ENCODE assay signal across 22 mouse cellular contexts in the genomic region with DNA sequence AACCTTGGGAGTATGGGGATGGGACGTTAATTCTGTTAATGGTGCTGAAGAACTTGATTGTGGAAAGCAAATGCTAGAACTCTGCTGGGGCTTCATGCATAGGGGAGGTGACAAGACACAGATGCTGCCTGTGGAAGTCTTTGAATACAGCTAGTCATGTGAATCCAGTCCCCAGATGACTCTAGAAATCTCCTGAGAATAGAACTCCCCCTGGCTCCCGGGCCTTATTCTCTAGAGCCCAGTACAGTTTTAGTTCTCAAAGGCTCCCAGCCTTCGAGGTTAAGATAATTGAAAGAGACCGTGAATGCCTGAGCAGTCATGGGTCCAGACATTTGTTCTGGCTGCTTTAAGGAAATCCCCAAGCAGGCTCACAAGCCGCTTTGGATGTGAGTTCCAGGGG.
DNase-seq lines count a peak whose midpoint lies in the region; ATAC-seq and TF ChIP-seq lines count a peak whose summit lies in the region.
"Had no signal": no experiment of that assay in that cellular context is flagged by ENCODE, and none has a peak within 500 bp of the region (broad histone marks: within the 10 kb centered on the region; RNA-seq: fewer than 3 reads in every experiment).

No protein-coding gene starts in this region.

- no peak for TF ChIP-seq POLR2A in CH12.LX (IDR thresholded peaks at IDR 0.05; ENCODE audit: low read depth, low read length)

- intact Hi-C loops in heart, postnatal 10 days (cut with DNase I) = no loop called here

- no peaks in the 10 kb centered on the region for H3K9me3 ChIP-seq in kidney, postnatal 0 days (replicated peaks; ENCODE audit: low read length)
- no peaks in the 10 kb centered on the region for H3K9me3 ChIP-seq in kidney, embryonic 16.5 days (ENCODE audit: low read length)
- no peaks in the 10 kb centered on the region for H3K9me3 ChIP-seq in midbrain, embryonic 10.5 days (replicated peaks)
- H3K9me3 ChIP-seq in midbrain, embryonic 11.5 days (ENCODE audit: control insufficient read depth, low read length) = no peaks in the 10 kb centered on the region
- peaks cover 15% of the 10 kb centered on the region for H3K9me3 ChIP-seq in CH12.LX (replicated peaks; ENCODE audit: low read length)
- H3K9me3 ChIP-seq in lung, postnatal 0 days (ENCODE audit: low read length) = no peaks in the 10 kb centered on the region

- dilution Hi-C loops in CH12.LX (cut with MboI; ENCODE audit: extremely low pct_ligation_motif_present, extremely low pct_unique_long_range_greater_than_20kb, low sequenced_read_pairs) = no loop called here

- no peak for ATAC-seq in kidney, postnatal 0 days (replicated peaks; ENCODE audit: low FRiP score, low read depth)
- no peak for ATAC-seq in kidney, embryonic 16.5 days (ENCODE audit: low FRiP score, low TSS enrichment)
- ATAC-seq in midbrain, embryonic 11.5 days (ENCODE audit: low FRiP score) = no peak
- no peak for ATAC-seq in lung, postnatal 0 days
- ATAC-seq: activated CD4-positive, CD25-positive, alpha-beta regulatory T cell, adult 4 months; CD4-positive, CD25-positive, alpha-beta regulatory T cell, adult 4 months; Patski had no signal

- H3K9ac ChIP-seq in kidney, postnatal 0 days (ENCODE audit: low read depth, low read length) = no peak overlapping the region
- H3K9ac ChIP-seq in kidney, embryonic 16.5 days (replicated peaks; ENCODE audit: low read length) = no peak overlapping the region
- H3K9ac ChIP-seq in midbrain, embryonic 11.5 days (ENCODE audit: low read length) = no peak overlapping the region
- no peak overlapping the region for H3K9ac ChIP-seq in CH12.LX (ENCODE audit: insufficient read depth, low read depth)
- no peak overlapping the region for H3K9ac ChIP-seq in lung, postnatal 0 days (replicated peaks; ENCODE audit: low read depth)

- TF ChIP-seq CTCF in kidney, postnatal 0 days (IDR thresholded peaks at IDR 0.05; ENCODE audit: low read depth) = no peak
- TF ChIP-seq CTCF in CH12.LX (conservative IDR thresholded peaks at IDR 0.05 in 1 of 2, IDR thresholded peaks at IDR 0.05 in 1 of 2; ENCODE audit: low read depth in 2 of 2, low read length in 2 of 2) = no peak
- no peak for TF ChIP-seq CTCF in lung, postnatal 0 days (IDR thresholded peaks at IDR 0.05)

- in situ Hi-C loops in CH12.LX (cut with MboI; ENCODE audit: low pct_ligation_motif_present, low pct_unique_long_range_greater_than_20kb, low sequenced_read_pairs) = no loop called here

- H3K36me3 ChIP-seq in kidney, postnatal 0 days (ENCODE audit: insufficient read depth, low read length) = no peaks in the 10 kb centered on the region
- no peaks in the 10 kb centered on the region for H3K36me3 ChIP-seq in kidney, embryonic 16.5 days (ENCODE audit: insufficient read depth, low read length)
- no peaks in the 10 kb centered on the region for H3K36me3 ChIP-seq in midbrain, embryonic 10.5 days
- H3K36me3 ChIP-seq in midbrain, embryonic 11.5 days (ENCODE audit: control insufficient read depth, insufficient read depth, low read length) = no peaks in the 10 kb centered on the region
- H3K36me3 ChIP-seq in CH12.LX (replicated peaks in 1 of 2; ENCODE audit: control insufficient read depth in 1 of 2, insufficient read depth in 1 of 2, low read length in 1 of 2) = no peaks in the 10 kb centered on the region
- no peaks in the 10 kb centered on the region for H3K36me3 ChIP-seq in lung, postnatal 0 days (ENCODE audit: insufficient read depth, low read length)
- H3K36me3 ChIP-seq: G1E had no signal

- H3K79me2 ChIP-seq in CH12.LX (replicated peaks; ENCODE audit: control insufficient read depth, extremely low read depth, insufficient read depth, poor library complexity, severe bottlenecking) = no peaks in the 10 kb centered on the region

- WGBS in kidney, postnatal 0 days = 38% methylated on average over 5 of the region's 5 CpGs
- WGBS in kidney, embryonic 16.5 days = 57% methylated on average over 5 of the region's 5 CpGs
- 61% methylated on average over 5 of the region's 5 CpGs for WGBS in midbrain, embryonic 10.5 days
- WGBS in midbrain, embryonic 11.5 days = 57% methylated on average over 5 of the region's 5 CpGs
- 61% methylated on average over 5 of the region's 5 CpGs for WGBS in lung, postnatal 0 days

- H3K4me2 ChIP-seq in kidney, postnatal 0 days (ENCODE audit: low read length) = no peak overlapping the region
- no peak overlapping the region for H3K4me2 ChIP-seq in kidney, embryonic 16.5 days (replicated peaks; ENCODE audit: low read depth, low read length)
- H3K4me2 ChIP-seq in midbrain, embryonic 11.5 days = no peak overlapping the region
- no peak overlapping the region for H3K4me2 ChIP-seq in CH12.LX (ENCODE audit: insufficient read depth, low read depth, poor library complexity, severe bottlenecking)
- H3K4me2 ChIP-seq in lung, postnatal 0 days (replicated peaks; ENCODE audit: low read depth, low read length) = no peak overlapping the region

- peak; percentile 74 for DNase-seq in heart, adult 11 months
- DNase-seq in heart, postnatal 10 days = no peak
- peak; percentile 20 for DNase-seq in kidney, postnatal 0 days (ENCODE audit: low spot score)
- DNase-seq in midbrain, embryonic 10.5 days (ENCODE audit: low spot score) = no peak
- no peak for DNase-seq in midbrain, embryonic 11.5 days (ENCODE audit: low spot score, missing footprints)
- peak; percentile 55 for DNase-seq in CH12.LX (ENCODE audit: extremely low read depth)
- no peak for DNase-seq in lung, postnatal 0 days (ENCODE audit: low spot score)
- DNase-seq: adrenal gland, adult 2 months; adrenal gland, adult 8-10 months; adrenal gland, postnatal 10 days; adrenal gland, postnatal 14 days; adrenal gland, postnatal 25 days; adrenal gland, postnatal 36 days; B cell, adult 2 months; cerebellum, adult 11 months; cerebellum, adult 11-12 months; cerebellum, adult 18-20 months had no signal

- H3K27me3 ChIP-seq in kidney, postnatal 0 days (ENCODE audit: insufficient read depth, low read length) = no peaks in the 10 kb centered on the region
- no peaks in the 10 kb centered on the region for H3K27me3 ChIP-seq in kidney, embryonic 16.5 days (ENCODE audit: insufficient read depth, low read length)
- no peaks in the 10 kb centered on the region for H3K27me3 ChIP-seq in midbrain, embryonic 10.5 days (ENCODE audit: low read depth, poor library complexity, severe bottlenecking)
- H3K27me3 ChIP-seq in midbrain, embryonic 11.5 days (ENCODE audit: control insufficient read depth, insufficient read depth, low read length) = no peaks in the 10 kb centered on the region
- no peaks in the 10 kb centered on the region for H3K27me3 ChIP-seq in CH12.LX (replicated peaks)
- no peaks in the 10 kb centered on the region for H3K27me3 ChIP-seq in lung, postnatal 0 days (replicated peaks; ENCODE audit: insufficient read depth, low read length)
- H3K27me3 ChIP-seq: Patski had no signal

- peak; percentile 33 for TF ChIP-seq EP300 in CH12.LX (IDR thresholded peaks at IDR 0.05; ENCODE audit: low read length)
- no peak for TF ChIP-seq EP300 in lung, postnatal 0 days (IDR thresholded peaks at IDR 0.05)

- H3K4me1 ChIP-seq in kidney, postnatal 0 days (replicated peaks; ENCODE audit: insufficient read depth, low read length) = no peaks in the 10 kb centered on the region
- H3K4me1 ChIP-seq in kidney, embryonic 16.5 days (ENCODE audit: insufficient read depth, low read length) = no peaks in the 10 kb centered on the region
- peaks cover 14% of the 10 kb centered on the region for H3K4me1 ChIP-seq in midbrain, embryonic 10.5 days
- no peaks in the 10 kb centered on the region for H3K4me1 ChIP-seq in midbrain, embryonic 11.5 days (ENCODE audit: control insufficient read depth, insufficient read depth, low read length)
- peaks cover 0 to 23% of the 10 kb centered on the region in 2 experiments; a peak in 2 of 4 replicates for H3K4me1 ChIP-seq in CH12.LX (ENCODE audit: control insufficient read depth in 1 of 2, insufficient read depth in 2 of 2)
- H3K4me1 ChIP-seq in lung, postnatal 0 days (ENCODE audit: insufficient read depth, low read depth, low read length) = no peaks in the 10 kb centered on the region

- H3K4me3 ChIP-seq in kidney, postnatal 0 days (replicated peaks; ENCODE audit: low read depth, low read length) = no peak overlapping the region
- H3K4me3 ChIP-seq in kidney, embryonic 16.5 days (ENCODE audit: low read length) = no peak overlapping the region
- no peak overlapping the region for H3K4me3 ChIP-seq in midbrain, embryonic 10.5 days
- no peak overlapping the region for H3K4me3 ChIP-seq in midbrain, embryonic 11.5 days (ENCODE audit: low read depth, low read length)
- H3K4me3 ChIP-seq in CH12.LX (replicated peaks in 1 of 3; ENCODE audit: low read depth in 2 of 3, low read length in 2 of 3, poor library complexity in 1 of 3) = no peak overlapping the region
- H3K4me3 ChIP-seq in lung, postnatal 0 days (ENCODE audit: low read depth, low read length) = no peak overlapping the region

- no peak for TF ChIP-seq RAD21 in CH12.LX (IDR thresholded peaks at IDR 0.05; ENCODE audit: low read depth, low read length)

- no peak overlapping the region for H3K27ac ChIP-seq in kidney, postnatal 0 days
- H3K27ac ChIP-seq in kidney, embryonic 16.5 days (ENCODE audit: low read length) = no peak overlapping the region
- 0 out of 2 replicates have a peak overlapping the region, but pooled peaks have one; percentile 7 for H3K27ac ChIP-seq in midbrain, embryonic 10.5 days (replicated peaks)
- no peak overlapping the region for H3K27ac ChIP-seq in midbrain, embryonic 11.5 days (ENCODE audit: low read depth, low read length)
- no peak overlapping the region for H3K27ac ChIP-seq in CH12.LX (ENCODE audit: insufficient read depth, low read depth)
- no peak overlapping the region for H3K27ac ChIP-seq in lung, postnatal 0 days (ENCODE audit: low read length)

TF ChIP-seq in CH12.LX, 34 proteins besides CTCF, POLR2A, EP300 and RAD21:
- TF ChIP-seq POLR2AphosphoS2 (IDR thresholded peaks at IDR 0.05; ENCODE audit: low read depth, low read length) (no peak), NRF1 (IDR thresholded peaks at IDR 0.05; ENCODE audit: low read depth, low read length) (no peak), ETS1 (conservative IDR thresholded peaks at IDR 0.05; ENCODE audit: low read depth, low read length) (peak; percentile 36), BHLHE40 (IDR thresholded peaks at IDR 0.05; ENCODE audit: low read depth, low read length) (peak; percentile 63), MXI1 (IDR thresholded peaks at IDR 0.05; ENCODE audit: low read depth, low read length) (no peak)

Comparison
In these comparisons a context has a peak if more than half of its experiments do, and no peak if none do; other contexts are left out.
1. DNase-seq: peak in heart, adult 11 months (single experiment), kidney, postnatal 0 days (single experiment) and CH12.LX (single experiment); none in heart, postnatal 10 days (0 of 2), midbrain, embryonic 10.5 days (single experiment), midbrain, embryonic 11.5 days (single experiment) and lung, postnatal 0 days (single experiment).